In the genomic region with DNA sequence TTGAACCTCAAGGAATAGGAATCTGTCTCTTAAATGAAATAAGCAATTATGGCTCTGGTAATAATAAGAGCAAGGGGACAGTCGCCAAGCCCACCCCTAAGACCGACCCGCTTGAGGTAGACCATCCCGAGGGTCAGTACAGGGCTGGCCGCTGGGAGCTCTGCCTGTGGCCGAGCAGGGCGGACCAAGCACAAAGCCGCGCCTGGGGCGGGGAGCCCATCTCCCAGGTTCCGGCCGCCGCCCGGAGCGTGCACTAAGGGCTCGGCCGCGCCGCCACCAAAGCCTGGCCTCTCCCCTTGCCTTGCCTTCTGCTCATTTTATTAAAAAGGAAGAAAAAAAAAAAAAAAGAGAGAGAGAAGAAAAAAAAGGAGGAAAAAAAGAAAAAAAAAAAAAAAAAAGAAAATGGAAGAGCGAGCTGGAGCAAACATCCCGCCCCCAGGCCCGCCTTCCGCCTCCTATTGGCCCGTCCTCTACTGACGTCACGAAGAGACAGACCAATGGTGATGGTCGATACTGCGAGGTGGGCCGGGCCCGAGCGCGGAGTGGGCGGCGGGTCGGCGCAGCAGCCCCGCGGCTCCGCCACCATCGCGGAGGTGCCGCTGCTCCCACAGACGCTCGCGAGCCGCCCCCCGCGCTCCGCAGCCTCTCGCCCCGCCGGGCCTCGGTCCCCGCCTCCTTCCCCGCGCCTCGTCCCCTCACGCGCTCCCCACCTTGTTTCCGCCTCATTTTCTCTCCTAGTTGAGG, we compare ENCODE assay signal across 8 mouse cellular contexts. TPM values are rescaled to one million over a fixed set of nuclear protein-coding genes. Genes with fewer than 3 reads are reported as not detected.
DNase-seq lines count a peak whose midpoint lies in the region; ATAC-seq and TF ChIP-seq lines count a peak whose summit lies in the region.

TSS of gene Rere (plus strand) at position 629 of the 744 bp plus-strand sequence.

- 0 out of 2 replicates have a peak, but pooled peaks have one; percentile 10 for TF ChIP-seq CTCF in liver, embryonic 14.5 days (IDR thresholded peaks at IDR 0.05; ENCODE audit: low read depth)
- TF ChIP-seq CTCF in stomach, postnatal 0 days (IDR thresholded peaks at IDR 0.05; ENCODE audit: low read depth) = peak; percentile 34

- peak within 1 kb of the TSS; percentile 99 for H3K9ac ChIP-seq in heart, embryonic 15.5 days
- H3K9ac ChIP-seq in liver, embryonic 14.5 days (replicated peaks) = peak within 1 kb of the TSS; percentile 96
- peak within 1 kb of the TSS; percentile 98 for H3K9ac ChIP-seq in neural tube, embryonic 11.5 days (ENCODE audit: low read length)
- peak within 1 kb of the TSS; percentile 99 for H3K9ac ChIP-seq in stomach, postnatal 0 days (ENCODE audit: low read length)

- under 1% methylated on average over 58 of the region's 60 CpGs for WGBS in forebrain, embryonic 10.5 days
- WGBS in heart, embryonic 15.5 days = under 1% methylated on average over 60 of the region's 60 CpGs
- under 1% methylated on average over 58 of the region's 60 CpGs for WGBS in liver, embryonic 14.5 days (ENCODE audit: insufficient replicate concordance)
- WGBS in neural tube, embryonic 11.5 days = under 1% methylated on average over 60 of the region's 60 CpGs
- 1% methylated on average over 57 of the region's 60 CpGs for WGBS in stomach, postnatal 0 days

- peak; percentile 96 for DNase-seq in c-Kit-negative CD71-positive TER-119-positive erythroid progenitor cells, embryonic 14.5 days (ENCODE audit: low read depth, low spot score)
- DNase-seq in forebrain, embryonic 10.5 days (ENCODE audit: extremely low spot score, low spot score) = peak; percentile 98
- peak; percentile 98 for DNase-seq in kidney, postnatal 25 days
- peak; percentile 90 to 92 (median 90) for DNase-seq in liver, embryonic 14.5 days (ENCODE audit: low read depth in 3 of 3, low spot score in 3 of 3)
- peak; percentile 98 for DNase-seq in neural tube, embryonic 11.5 days (ENCODE audit: low spot score)
- peak; percentile 97 for DNase-seq in stomach, postnatal 0 days (ENCODE audit: low spot score)

- no peaks in the 10 kb centered on the region for H3K27me3 ChIP-seq in forebrain, embryonic 10.5 days (ENCODE audit: poor library complexity, severe bottlenecking)
- H3K27me3 ChIP-seq in heart, embryonic 15.5 days = no peaks in the 10 kb centered on the region
- no peaks in the 10 kb centered on the region for H3K27me3 ChIP-seq in liver, embryonic 14.5 days (ENCODE audit: control insufficient read depth, insufficient read depth, low read length)
- no peaks in the 10 kb centered on the region for H3K27me3 ChIP-seq in neural tube, embryonic 11.5 days (ENCODE audit: control insufficient read depth, insufficient read depth, low read length)
- H3K27me3 ChIP-seq in stomach, postnatal 0 days (ENCODE audit: control insufficient read depth, insufficient read depth, low read length) = no peaks in the 10 kb centered on the region

- TF ChIP-seq EP300 in liver, embryonic 14.5 days (IDR thresholded peaks at IDR 0.05; ENCODE audit: low read depth) = no peak
- no peak for TF ChIP-seq EP300 in stomach, postnatal 0 days (optimal IDR thresholded peaks at IDR 0.05)

- peak within 1 kb of the TSS; percentile 95 for H3K4me3 ChIP-seq in forebrain, embryonic 10.5 days
- H3K4me3 ChIP-seq in heart, embryonic 15.5 days = peak within 1 kb of the TSS; percentile 95
- H3K4me3 ChIP-seq in liver, embryonic 14.5 days (ENCODE audit: insufficient read depth in 1 of 2, low read depth in 2 of 2, low read length in 2 of 2) = peak within 1 kb of the TSS; percentile 69 to 90
- peak within 1 kb of the TSS; percentile 97 for H3K4me3 ChIP-seq in neural tube, embryonic 11.5 days (ENCODE audit: low read depth, low read length)
- peak within 1 kb of the TSS; percentile 100 for H3K4me3 ChIP-seq in stomach, postnatal 0 days (ENCODE audit: low read depth, low read length)

- H3K4me2 ChIP-seq in heart, embryonic 15.5 days = peak within 1 kb of the TSS; percentile 66
- H3K4me2 ChIP-seq in liver, embryonic 14.5 days (ENCODE audit: low read depth) = peak within 1 kb of the TSS; percentile 91
- peak within 1 kb of the TSS; percentile 57 for H3K4me2 ChIP-seq in neural tube, embryonic 11.5 days (ENCODE audit: low read depth)
- peak within 1 kb of the TSS; percentile 86 for H3K4me2 ChIP-seq in stomach, postnatal 0 days (replicated peaks; ENCODE audit: low read depth)

- H3K27ac ChIP-seq in forebrain, embryonic 10.5 days = peak within 1 kb of the TSS; percentile 98
- peak within 1 kb of the TSS; percentile 97 for H3K27ac ChIP-seq in heart, embryonic 15.5 days
- peak within 1 kb of the TSS; percentile 92 for H3K27ac ChIP-seq in liver, embryonic 14.5 days
- H3K27ac ChIP-seq in neural tube, embryonic 11.5 days (ENCODE audit: low read depth, low read length) = peak within 1 kb of the TSS; percentile 96
- H3K27ac ChIP-seq in stomach, postnatal 0 days (replicated peaks) = peak within 1 kb of the TSS; percentile 97

- peaks cover 41% of the 10 kb centered on the region for H3K4me1 ChIP-seq in forebrain, embryonic 10.5 days
- peaks cover 24% of the 10 kb centered on the region for H3K4me1 ChIP-seq in heart, embryonic 15.5 days (replicated peaks)
- H3K4me1 ChIP-seq in liver, embryonic 14.5 days (replicated peaks; ENCODE audit: control insufficient read depth in 2 of 2, insufficient read depth in 2 of 2, low read length in 1 of 2) = peaks cover 11 to 18% of the 10 kb centered on the region in 2 experiments
- peaks cover 8% of the 10 kb centered on the region; the same call in 1 of the 2 replicates for H3K4me1 ChIP-seq in neural tube, embryonic 11.5 days (ENCODE audit: control insufficient read depth, insufficient read depth, low read length)
- H3K4me1 ChIP-seq in stomach, postnatal 0 days (replicated peaks; ENCODE audit: control insufficient read depth, insufficient read depth) = no peaks in the 10 kb centered on the region

- ATAC-seq in CD4-positive, CD25-positive, alpha-beta regulatory T cell, adult 4 months = peak; percentile 99
- peak; percentile 100 for ATAC-seq in heart, embryonic 15.5 days (replicated peaks; ENCODE audit: insufficient number of reproducible peaks, insufficient read depth, low FRiP score, low read depth)
- peak; percentile 99 for ATAC-seq in liver, embryonic 14.5 days (ENCODE audit: insufficient read depth)
- ATAC-seq in neural tube, embryonic 11.5 days (ENCODE audit: insufficient read depth, low FRiP score, low TSS enrichment) = peak; percentile 98
- ATAC-seq in stomach, postnatal 0 days (ENCODE audit: low FRiP score, low TSS enrichment) = peak; percentile 99

- no peaks in the 10 kb centered on the region for H3K36me3 ChIP-seq in forebrain, embryonic 10.5 days (replicated peaks)
- H3K36me3 ChIP-seq in heart, embryonic 15.5 days = no peaks in the 10 kb centered on the region
- no peaks in the 10 kb centered on the region for H3K36me3 ChIP-seq in liver, embryonic 14.5 days (replicated peaks; ENCODE audit: control insufficient read depth, insufficient read depth, low read depth)
- no peaks in the 10 kb centered on the region for H3K36me3 ChIP-seq in neural tube, embryonic 11.5 days (ENCODE audit: control insufficient read depth, insufficient read depth, low read length)
- H3K36me3 ChIP-seq in stomach, postnatal 0 days (ENCODE audit: control insufficient read depth, insufficient read depth, low read length) = no peaks in the 10 kb centered on the region

- H3K9me3 ChIP-seq in forebrain, embryonic 10.5 days = no peaks in the 10 kb centered on the region
- no peaks in the 10 kb centered on the region for H3K9me3 ChIP-seq in heart, embryonic 15.5 days (replicated peaks)
- no peaks in the 10 kb centered on the region for H3K9me3 ChIP-seq in liver, embryonic 14.5 days (ENCODE audit: control insufficient read depth, low read length)
- no peaks in the 10 kb centered on the region for H3K9me3 ChIP-seq in neural tube, embryonic 11.5 days (ENCODE audit: control insufficient read depth, low read length)
- no peaks in the 10 kb centered on the region for H3K9me3 ChIP-seq in stomach, postnatal 0 days (ENCODE audit: control insufficient read depth, low read length)

RNA-seq across cellular contexts. Expression of gene Rere, which starts in this region (rescaled TPM):
- 10 to 100 TPM; 24.7 to 28.4 TPM for polyA plus RNA-seq in CD4-positive, CD25-positive, alpha-beta regulatory T cell, adult 4 months (2017; shearing (Covaris generic))
- polyA plus RNA-seq in forebrain, embryonic 10.5 days (2016; fragmentation: Nextera tagmentation; extraction: Ambion mirVana) = 26.8 and 31.1 TPM in 2 replicates
- 17.6 and 26.1 TPM in 2 replicates for polyA plus RNA-seq in heart, embryonic 15.5 days (2015; fragmentation: Nextera tagmentation; extraction: Ambion mirVana)
- 4.8 and 5.6 TPM in 2 replicates for polyA plus RNA-seq in liver, embryonic 14.5 days (2012; rRNA removed)
- 5.1 and 8.8 TPM in 2 replicates for polyA plus RNA-seq in liver, embryonic 14.5 days (2014; fragmentation: Nextera tagmentation; extraction: Ambion mirVana)
- 51.5 and 52.0 TPM in 2 replicates for polyA plus RNA-seq in neural tube, embryonic 11.5 days (2014; fragmentation: Nextera tagmentation; extraction: Ambion mirVana)
- polyA plus RNA-seq in stomach, postnatal 0 days (2015; fragmentation: Nextera tagmentation; extraction: Ambion mirVana) = 8.3 and 12.2 TPM in 2 replicates

Comparison
In these comparisons a context has a peak if more than half of its experiments do, and no peak if none do; other contexts are left out.
1. Peak in every context shown above with its lines: DNase-seq, ATAC-seq, H3K4me3 ChIP-seq and H3K27ac ChIP-seq.